Mouse (Mus musculus): ENCODE results near the gene Grk3. TPM values are rescaled to one million over a fixed set of nuclear protein-coding genes. Genes with fewer than 3 reads are reported as not detected.

Gene Grk3
- polyA plus RNA-seq, 1 experiment from 2014 or later = 4.9 TPM

DNA sequence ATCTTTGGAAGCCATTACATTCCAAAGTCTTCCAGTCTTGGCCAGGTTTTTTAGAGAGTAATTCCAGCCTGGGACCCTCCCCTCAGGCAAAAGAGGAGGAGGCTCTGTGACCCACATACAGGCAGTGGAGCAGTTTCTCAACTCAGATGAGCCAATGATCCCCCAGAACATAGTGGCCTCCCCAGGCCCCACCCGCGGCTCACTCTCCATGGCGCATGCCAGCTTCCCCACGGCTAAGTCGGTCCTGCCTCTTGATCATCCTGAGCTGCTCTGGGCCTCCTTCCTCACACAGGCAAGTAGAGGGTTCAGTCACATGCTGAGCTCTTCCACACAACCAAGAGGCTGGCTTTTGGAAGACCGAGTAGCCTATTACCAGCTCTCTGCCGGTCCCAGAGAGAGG, 126.9 kb downstream of the Grk3 start:
- H3K27ac ChIP-seq (replicated peaks) = no peak overlapping the region
- DNase-seq (ENCODE audit: low spot score) = no peak
- no peak for TF ChIP-seq CTCF (IDR thresholded peaks at IDR 0.05; ENCODE audit: low read depth)
- TF ChIP-seq EP300 (optimal IDR thresholded peaks at IDR 0.05) = no peak
- H3K27me3 ChIP-seq (ENCODE audit: control insufficient read depth, insufficient read depth, low read length) = no peaks in the 10 kb centered on the region
- H3K4me2 ChIP-seq (replicated peaks; ENCODE audit: low read depth) = no peak overlapping the region
- WGBS = 63% methylated on average over 7 of the region's 7 CpGs
- no peaks in the 10 kb centered on the region for H3K9me3 ChIP-seq (ENCODE audit: control insufficient read depth, low read length)
- H3K4me1 ChIP-seq (replicated peaks; ENCODE audit: control insufficient read depth, insufficient read depth) = no peaks in the 10 kb centered on the region
- H3K9ac ChIP-seq (ENCODE audit: low read length) = no peak overlapping the region
- no peak overlapping the region for H3K4me3 ChIP-seq (ENCODE audit: low read depth, low read length)
- no peaks in the 10 kb centered on the region for H3K36me3 ChIP-seq (ENCODE audit: control insufficient read depth, insufficient read depth, low read length)
- ATAC-seq (ENCODE audit: low FRiP score, low TSS enrichment) = no peak

DNA sequence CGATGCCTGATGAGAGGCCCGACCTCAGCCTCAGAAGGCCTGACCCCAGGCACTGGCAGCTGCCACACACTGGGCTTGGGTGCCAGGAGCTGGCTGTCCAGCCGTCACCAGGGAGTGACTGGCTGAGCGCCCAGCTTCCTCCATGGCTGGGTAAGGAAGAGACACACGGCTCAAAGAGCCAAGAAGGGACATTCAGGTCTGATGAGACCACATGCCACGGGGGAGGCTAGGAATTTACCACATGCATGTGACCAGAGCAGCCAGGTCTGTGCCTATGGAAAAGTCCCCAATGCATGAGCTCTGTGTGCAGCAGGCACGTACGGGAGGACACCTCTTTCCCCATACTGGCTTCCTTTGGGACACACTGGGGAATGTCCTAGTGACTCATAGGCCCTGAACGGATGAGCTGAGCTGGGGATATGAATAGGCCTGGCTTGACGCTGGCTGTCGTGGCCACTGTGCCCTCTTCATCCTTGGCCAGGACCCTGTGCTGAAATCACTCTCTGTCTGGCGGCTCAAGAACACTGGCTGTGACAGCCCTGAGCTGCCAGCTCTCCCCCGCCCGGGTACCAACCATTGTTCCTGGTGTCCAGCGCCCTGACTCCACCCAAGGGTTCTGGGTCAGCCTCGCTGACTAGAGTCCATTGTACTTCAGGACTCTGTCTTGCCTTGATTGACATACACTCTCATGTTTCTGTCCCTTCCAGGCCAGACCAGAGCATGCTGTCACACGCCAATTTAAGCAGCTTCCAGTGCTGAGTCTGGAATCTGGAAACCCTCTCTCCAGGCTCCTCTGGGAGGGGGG, 128.7 kb downstream of the Grk3 start:
- H3K4me1 ChIP-seq (replicated peaks; ENCODE audit: control insufficient read depth, insufficient read depth) = no peaks in the 10 kb centered on the region
- H3K27me3 ChIP-seq (ENCODE audit: control insufficient read depth, insufficient read depth, low read length) = no peaks in the 10 kb centered on the region
- H3K4me2 ChIP-seq (replicated peaks; ENCODE audit: low read depth) = no peak overlapping the region
- H3K9ac ChIP-seq (ENCODE audit: low read length) = no peak overlapping the region
- 61% methylated on average over 17 of the region's 17 CpGs for WGBS
- H3K36me3 ChIP-seq (ENCODE audit: control insufficient read depth, insufficient read depth, low read length) = no peaks in the 10 kb centered on the region
- no peaks in the 10 kb centered on the region for H3K9me3 ChIP-seq (ENCODE audit: control insufficient read depth, low read length)
- H3K27ac ChIP-seq (replicated peaks) = no peak overlapping the region
- TF ChIP-seq EP300 (optimal IDR thresholded peaks at IDR 0.05) = no peak
- no peak for TF ChIP-seq CTCF (IDR thresholded peaks at IDR 0.05; ENCODE audit: low read depth)
- no peak for DNase-seq (ENCODE audit: low spot score)
- ATAC-seq (ENCODE audit: low FRiP score, low TSS enrichment) = 0 out of 2 replicates have a peak, but pooled peaks have one; percentile 12
- H3K4me3 ChIP-seq (ENCODE audit: low read depth, low read length) = no peak overlapping the region

DNA sequence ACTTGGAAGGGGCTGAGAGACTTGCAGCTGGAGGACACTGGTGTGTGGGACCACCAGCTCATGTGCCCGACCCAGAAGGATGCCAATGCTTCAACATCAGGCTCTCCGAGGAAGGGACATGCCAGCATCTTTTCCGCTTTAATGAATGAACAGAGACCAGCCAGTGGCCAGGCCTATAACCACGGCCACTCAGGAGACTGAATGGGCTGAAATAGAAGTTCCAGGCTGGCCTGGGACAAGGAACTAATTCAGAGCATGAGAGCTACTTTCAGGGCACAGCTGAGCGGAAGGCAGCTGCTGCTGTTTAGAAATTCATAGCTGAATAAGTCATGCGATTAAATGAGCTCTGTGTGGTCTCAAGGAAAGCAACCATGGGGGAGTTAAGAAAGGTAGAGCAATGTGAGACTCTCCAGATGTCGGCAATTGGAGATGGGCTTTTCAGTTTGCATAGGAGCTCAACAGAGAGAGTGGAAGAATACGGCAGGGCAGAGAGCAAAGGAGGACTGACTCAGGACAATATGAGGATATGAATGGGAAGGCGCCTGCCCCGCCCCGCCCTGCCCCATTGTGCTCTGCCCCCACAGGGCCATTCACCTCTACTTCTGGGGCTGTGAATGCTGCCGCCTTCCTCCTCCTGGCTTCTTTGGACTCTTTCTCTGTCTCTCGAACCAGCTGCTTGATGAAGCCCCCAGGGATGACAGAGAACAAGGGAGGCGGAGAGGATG, 138.0 kb downstream of the Grk3 start:
- no peaks in the 10 kb centered on the region for H3K27me3 ChIP-seq (ENCODE audit: control insufficient read depth, insufficient read depth, low read length)
- ATAC-seq (ENCODE audit: low FRiP score, low TSS enrichment) (no peak), DNase-seq (ENCODE audit: low spot score) (no peak)
- no peaks in the 10 kb centered on the region for H3K4me1 ChIP-seq (replicated peaks; ENCODE audit: control insufficient read depth, insufficient read depth)
- no peaks in the 10 kb centered on the region for H3K36me3 ChIP-seq (ENCODE audit: control insufficient read depth, insufficient read depth, low read length)
- H3K9ac ChIP-seq (ENCODE audit: low read length) = no peak overlapping the region
- 53% methylated on average over 14 of the region's 14 CpGs for WGBS
- no peaks in the 10 kb centered on the region for H3K9me3 ChIP-seq (ENCODE audit: control insufficient read depth, low read length)
- no peak overlapping the region for H3K27ac ChIP-seq (replicated peaks)
- TF ChIP-seq EP300 (optimal IDR thresholded peaks at IDR 0.05) = no peak
- no peak for TF ChIP-seq CTCF (IDR thresholded peaks at IDR 0.05; ENCODE audit: low read depth)
- no peak overlapping the region for H3K4me3 ChIP-seq (ENCODE audit: low read depth, low read length)
- H3K4me2 ChIP-seq (replicated peaks; ENCODE audit: low read depth) = no peak overlapping the region

DNA sequence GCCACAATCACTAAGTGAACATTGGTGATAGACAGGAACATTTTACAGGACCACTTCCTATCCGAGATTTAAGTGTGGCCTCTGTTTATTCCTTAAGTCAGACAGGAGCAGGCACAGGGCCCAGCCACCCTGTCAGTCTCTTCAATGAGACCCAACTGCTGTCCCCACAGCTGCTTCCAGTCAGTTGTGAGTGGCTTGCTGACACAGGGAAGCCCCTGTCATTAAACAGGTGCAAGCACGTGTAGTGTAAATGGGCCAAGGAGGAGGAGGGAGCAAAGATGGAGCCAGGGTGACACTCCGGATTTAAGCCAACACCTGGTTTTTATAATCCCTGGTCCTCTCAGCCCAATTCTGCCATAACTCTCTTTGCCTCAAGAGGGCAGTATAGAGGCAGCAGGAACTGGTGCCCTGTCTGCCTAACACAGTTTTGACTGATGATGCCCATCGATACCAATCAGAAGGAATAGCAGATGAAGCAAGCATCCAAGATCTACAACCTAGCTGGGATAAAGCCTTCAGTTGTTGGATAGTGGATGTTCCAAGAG, 138.7 kb downstream of the Grk3 start:
- Histone ChIP-seq H3K27me3 (ENCODE audit: control insufficient read depth, insufficient read depth, low read length) (no peaks in the 10 kb centered on the region), H3K36me3 (ENCODE audit: control insufficient read depth, insufficient read depth, low read length) (no peaks in the 10 kb centered on the region), H3K27ac (replicated peaks) (no peak overlapping the region), H3K4me1 (replicated peaks; ENCODE audit: control insufficient read depth, insufficient read depth) (no peaks in the 10 kb centered on the region), H3K9ac (ENCODE audit: low read length) (no peak overlapping the region), H3K4me3 (ENCODE audit: low read depth, low read length) (no peak overlapping the region), H3K9me3 (ENCODE audit: control insufficient read depth, low read length) (no peaks in the 10 kb centered on the region), H3K4me2 (replicated peaks; ENCODE audit: low read depth) (no peak overlapping the region)
- DNase-seq (ENCODE audit: low spot score) (peak; percentile 29), ATAC-seq (ENCODE audit: low FRiP score, low TSS enrichment) (no peak)
- peak; percentile 95 for TF ChIP-seq CTCF (IDR thresholded peaks at IDR 0.05; ENCODE audit: low read depth)
- TF ChIP-seq EP300 (optimal IDR thresholded peaks at IDR 0.05) = no peak
- WGBS = 15% methylated on average over 4 of the region's 4 CpGs

DNA sequence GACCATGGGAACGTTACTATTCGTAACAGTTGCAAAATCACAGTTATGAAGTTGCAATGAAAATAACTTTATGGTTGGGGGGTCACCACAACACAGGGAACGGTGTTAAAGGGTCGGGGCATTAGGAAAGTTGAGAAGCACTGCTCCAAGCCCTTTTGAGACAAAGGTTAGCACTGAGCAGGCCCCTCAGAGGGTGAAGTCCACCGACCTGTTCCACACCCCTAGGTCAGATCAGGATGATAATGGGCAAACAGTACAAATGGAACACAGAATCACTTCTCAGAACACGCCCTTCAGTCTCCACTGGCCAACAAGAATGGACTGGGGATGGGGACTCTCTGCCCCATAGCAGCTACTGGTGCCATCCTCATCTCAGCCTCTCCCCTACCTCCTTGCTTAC, 142.6 kb downstream of the Grk3 start:
- Histone ChIP-seq H3K9me3 (ENCODE audit: control insufficient read depth, low read length) (no peaks in the 10 kb centered on the region), H3K27me3 (ENCODE audit: control insufficient read depth, insufficient read depth, low read length) (no peaks in the 10 kb centered on the region), H3K36me3 (ENCODE audit: control insufficient read depth, insufficient read depth, low read length) (no peaks in the 10 kb centered on the region), H3K4me1 (replicated peaks; ENCODE audit: control insufficient read depth, insufficient read depth) (no peaks in the 10 kb centered on the region), H3K27ac (replicated peaks) (no peak overlapping the region), H3K4me3 (ENCODE audit: low read depth, low read length) (no peak overlapping the region), H3K4me2 (replicated peaks; ENCODE audit: low read depth) (no peak overlapping the region), H3K9ac (ENCODE audit: low read length) (no peak overlapping the region)
- TF ChIP-seq EP300 (optimal IDR thresholded peaks at IDR 0.05) (no peak), CTCF (IDR thresholded peaks at IDR 0.05; ENCODE audit: low read depth) (no peak)
- DNase-seq (ENCODE audit: low spot score) = no peak
- no peak for ATAC-seq (ENCODE audit: low FRiP score, low TSS enrichment)
- 62% methylated on average over 6 of the region's 6 CpGs for WGBS
